Mouse (Mus musculus): Measurements from ENCODE around the gene Dram1.

Dram1 gene

DNA sequence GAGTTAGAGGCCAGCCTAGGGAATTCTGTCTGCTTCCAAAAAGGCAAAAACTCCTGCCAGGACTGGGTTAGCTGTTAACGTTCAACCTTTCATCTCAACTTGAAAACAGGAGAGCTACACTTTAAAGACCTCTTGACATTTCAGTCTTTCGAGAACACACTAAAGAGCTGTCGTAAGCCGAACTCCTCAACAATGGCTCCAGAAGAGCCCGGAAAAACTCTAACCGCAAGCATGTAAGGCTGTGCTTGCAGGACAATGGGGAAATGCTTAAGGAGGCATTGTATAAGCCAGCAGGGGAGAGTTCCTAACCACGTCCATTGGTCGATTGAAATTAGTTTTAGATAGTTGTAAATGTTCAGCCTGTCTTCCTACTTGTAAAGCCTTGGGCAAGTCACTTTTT lies 29.1 kb downstream of the Dram1 start:
- DNase-seq (ENCODE audit: low spot score) = no peak

DNA sequence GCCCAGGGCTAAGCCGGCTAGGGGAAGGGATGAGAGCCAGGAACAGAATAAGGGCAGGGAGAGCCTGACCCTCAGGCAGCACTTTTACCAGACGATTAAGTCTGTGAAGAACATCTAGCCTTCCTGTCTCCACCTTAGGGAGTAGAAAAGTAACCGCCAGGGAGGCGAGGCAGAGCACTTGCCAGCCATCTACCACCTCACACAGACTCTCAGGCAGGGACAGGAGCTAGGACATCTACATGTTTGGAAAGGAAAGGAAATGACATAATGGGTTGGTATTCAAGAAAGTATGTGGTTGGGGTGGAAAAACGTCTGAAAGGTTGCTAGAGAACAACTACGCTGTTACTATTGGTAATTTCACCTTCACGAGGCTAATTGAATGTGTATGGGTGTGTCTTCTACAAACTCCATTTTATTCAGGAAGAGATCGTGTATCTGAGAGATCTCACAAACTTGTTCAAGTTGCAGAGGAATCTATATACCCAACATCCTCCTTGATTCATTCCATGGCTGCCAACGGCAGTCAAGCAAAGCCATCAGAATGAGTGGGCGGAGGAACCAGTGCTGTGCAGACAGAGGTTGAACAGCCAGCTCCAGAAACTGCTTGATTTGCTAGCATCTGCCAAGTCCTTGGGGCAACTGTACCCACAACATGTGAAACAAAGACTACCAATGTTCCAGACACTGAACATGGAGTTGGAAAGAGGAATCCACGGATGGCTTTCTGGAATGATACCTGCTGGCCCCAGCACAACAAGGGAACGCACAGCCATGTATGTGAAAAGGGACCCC lies 32.2 kb downstream of the Dram1 start:
- DNase-seq (ENCODE audit: low spot score) = peak; percentile 4

DNA sequence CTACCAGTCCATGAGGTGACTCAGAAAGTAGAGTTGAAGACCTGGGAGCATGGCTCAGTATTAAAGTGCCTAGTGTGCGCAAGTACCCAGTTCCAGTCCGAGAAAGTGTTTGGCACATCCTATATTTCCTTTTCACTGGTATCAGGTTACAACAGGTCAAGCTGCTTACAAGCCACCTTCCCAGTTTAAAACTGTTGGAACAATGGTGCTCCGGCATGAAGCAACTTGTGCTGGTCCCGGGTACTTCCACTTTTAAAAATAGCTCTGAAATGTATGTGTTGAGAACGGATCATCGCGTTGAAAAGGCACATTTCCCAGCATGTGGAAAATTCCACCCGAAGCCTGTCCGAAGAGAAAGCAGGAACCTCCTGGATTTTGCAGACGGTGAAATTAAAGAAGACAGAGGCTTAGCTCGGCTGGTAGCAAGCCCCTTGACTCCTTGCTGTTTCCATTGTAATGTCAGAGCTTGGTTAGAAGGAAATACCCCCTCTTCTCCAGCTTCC lies 32.9 kb downstream of the Dram1 start:
- no peak for DNase-seq (ENCODE audit: low spot score)

GRCm38 (mm10) chr10:88341368-88341767 lies 37.5 kb downstream of the Dram1 start:
- DNase-seq (ENCODE audit: low spot score) = no peak

GRCm38 (mm10) chr10:88340660-88341059 lies 38.2 kb downstream of the Dram1 start:
- DNase-seq (ENCODE audit: low spot score) = no peak

- no peak for DNase-seq (ENCODE audit: low spot score)
Measured at GRCm38 (mm10) chr10:88330695-88331094, 48.2 kb downstream of the Dram1 start.

- no peak for DNase-seq (ENCODE audit: low spot score)
Measured at GRCm38 (mm10) chr10:88328056-88328450, 50.8 kb downstream of the Dram1 start.

GRCm38 (mm10) chr10:88327160-88328055 lies 51.5 kb downstream of the Dram1 start:
- peak; percentile 51 for DNase-seq (ENCODE audit: low spot score)

DNA sequence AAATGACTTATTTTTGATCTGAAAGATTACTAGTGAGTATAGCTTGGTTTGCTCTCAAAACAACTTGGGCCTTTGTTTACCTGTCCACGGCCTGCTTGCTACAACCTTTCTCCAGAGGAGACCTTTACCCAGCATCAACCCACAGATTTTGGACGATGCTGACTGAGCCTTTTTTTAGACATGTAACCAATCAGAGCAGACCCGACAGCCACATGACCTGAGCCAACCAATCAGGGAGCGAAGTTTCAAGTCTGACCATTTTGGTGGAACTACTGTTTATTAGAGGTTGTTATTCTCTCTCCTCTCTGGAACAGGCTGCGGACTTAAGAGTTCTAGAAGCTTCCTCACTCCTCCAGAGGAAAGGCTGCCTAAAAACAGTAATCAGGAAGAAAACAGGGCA lies 57.1 kb downstream of the Dram1 start:
- DNase-seq (ENCODE audit: low spot score) = no peak

GRCm38 (mm10) chr10:88320714-88321416 lies 58.0 kb downstream of the Dram1 start:
- no peak for DNase-seq (ENCODE audit: low spot score)

- no peak for DNase-seq (ENCODE audit: low spot score)
Measured at GRCm38 (mm10) chr10:88318179-88318578, 60.7 kb downstream of the Dram1 start.

DNA sequence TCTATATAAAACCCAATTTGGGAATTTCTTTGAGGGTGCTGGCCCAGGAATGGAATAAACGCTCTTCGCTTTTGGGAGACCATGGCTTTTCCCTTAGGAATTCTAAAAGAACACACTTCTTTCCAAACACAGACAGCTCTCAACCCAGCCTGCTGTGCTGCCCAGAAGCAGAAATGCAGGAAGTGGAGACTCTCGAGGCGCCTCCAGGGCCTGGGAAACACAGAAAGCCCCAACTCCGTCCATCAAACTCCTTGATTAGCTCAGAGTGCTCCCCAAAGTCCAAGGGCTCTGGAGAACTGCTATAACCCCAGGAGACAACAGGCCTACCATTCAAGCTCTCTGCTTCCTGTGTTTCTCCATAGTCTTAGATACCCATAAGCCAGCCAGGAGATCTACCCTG lies 61.7 kb downstream of the Dram1 start:
- no peak for DNase-seq (ENCODE audit: low spot score)

GRCm38 (mm10) chr10:88314841-88315240 lies 64.0 kb downstream of the Dram1 start:
- DNase-seq (ENCODE audit: low spot score) = no peak

- no peak for DNase-seq (ENCODE audit: low spot score)
Measured at GRCm38 (mm10) chr10:88309851-88310250, 69.0 kb downstream of the Dram1 start.

DNA sequence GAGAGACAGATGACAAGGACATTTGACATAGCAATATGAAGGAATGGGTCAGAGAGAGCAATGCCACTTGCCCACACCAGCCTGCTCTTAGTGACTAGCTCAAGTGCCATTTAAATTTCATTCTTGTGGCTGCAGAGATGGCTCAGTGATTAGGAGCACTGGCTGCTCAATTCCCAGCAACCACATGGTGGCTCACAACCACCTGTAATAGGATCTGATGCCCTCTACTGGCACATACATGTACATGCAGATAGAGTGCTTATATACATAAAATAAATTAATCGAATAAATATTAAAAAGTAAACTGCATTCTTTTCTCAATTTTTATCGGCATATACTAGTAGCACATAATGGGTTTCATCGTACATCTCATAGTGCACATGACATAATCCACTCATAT lies 72.6 kb downstream of the Dram1 start:
- DNase-seq (ENCODE audit: low spot score) = no peak

GRCm38 (mm10) chr10:88304302-88304701 lies 74.6 kb downstream of the Dram1 start:
- DNase-seq (ENCODE audit: low spot score) = peak; percentile 27

- DNase-seq (ENCODE audit: low spot score) = no peak
Measured at GRCm38 (mm10) chr10:88303079-88303478, 75.8 kb downstream of the Dram1 start.

- no peak for DNase-seq (ENCODE audit: low spot score)
Measured at GRCm38 (mm10) chr10:88301802-88302470, 76.9 kb downstream of the Dram1 start.

GRCm38 (mm10) chr10:88296991-88297390 lies 81.9 kb downstream of the Dram1 start:
- no peak for DNase-seq (ENCODE audit: low spot score)

DNA sequence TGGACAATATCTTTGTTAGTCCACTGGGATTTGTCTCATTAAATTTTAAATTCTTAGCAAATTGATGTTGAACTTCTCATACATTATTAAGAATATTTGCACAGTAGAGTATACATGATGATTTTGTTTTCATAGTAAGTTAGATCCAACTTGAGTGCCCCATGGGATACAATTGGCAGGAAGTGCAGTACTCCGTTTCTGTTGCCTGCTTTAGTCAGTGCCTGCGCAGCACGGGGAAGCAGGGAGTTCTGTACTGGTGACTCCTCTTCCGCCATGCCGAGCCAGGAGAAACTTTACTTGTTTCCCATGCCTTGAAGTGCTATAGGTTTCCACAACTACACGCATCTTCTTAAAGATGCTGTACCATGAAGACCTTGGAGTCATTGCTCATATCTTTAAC lies 83.8 kb downstream of the Dram1 start:
- DNase-seq (ENCODE audit: low spot score) = no peak

DNA sequence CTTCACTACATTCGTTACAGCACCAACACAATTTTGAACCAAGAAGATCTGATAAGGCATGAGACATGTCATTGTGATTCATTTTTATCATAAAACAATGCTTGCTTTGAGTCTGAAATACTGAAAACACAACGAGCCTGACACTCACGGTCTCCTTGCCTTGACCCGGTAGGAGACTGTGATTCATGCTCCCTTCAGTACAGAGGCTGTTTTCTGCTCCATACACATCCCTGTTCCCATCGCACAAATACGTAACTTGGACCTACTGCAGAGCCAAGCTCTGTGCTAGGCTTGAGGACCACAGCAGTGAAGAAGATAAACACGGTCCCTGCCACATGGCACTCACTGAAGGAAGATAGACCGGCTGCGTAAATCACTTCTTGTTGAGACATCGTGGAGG lies 90.8 kb downstream of the Dram1 start:
- DNase-seq (ENCODE audit: low spot score) = no peak

DNA sequence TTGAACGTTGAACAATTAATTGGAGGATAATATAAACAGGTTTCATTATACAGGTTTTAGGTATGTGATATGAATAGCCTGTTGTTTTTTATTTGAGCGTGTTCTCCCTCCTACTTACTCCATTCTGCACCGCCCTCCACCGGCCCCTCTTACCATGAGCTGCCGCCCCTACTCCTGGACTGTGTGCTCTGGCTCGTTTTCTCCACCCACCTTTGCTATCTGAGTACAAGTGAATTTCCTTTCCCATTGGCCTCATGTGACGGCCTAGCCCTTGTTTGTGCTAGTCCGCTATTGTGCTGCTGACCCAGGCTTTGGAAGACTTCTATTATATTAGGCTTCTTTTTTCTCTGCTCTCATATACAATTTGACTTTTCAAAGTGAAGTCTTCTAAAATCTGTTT lies 91.6 kb downstream of the Dram1 start:
- no peak for DNase-seq (ENCODE audit: low spot score)

Measured in T-cell, adult 2 months (primary cell).